Comparison of ENCODE assay signal across 13 mouse cellular contexts in the genomic region with DNA sequence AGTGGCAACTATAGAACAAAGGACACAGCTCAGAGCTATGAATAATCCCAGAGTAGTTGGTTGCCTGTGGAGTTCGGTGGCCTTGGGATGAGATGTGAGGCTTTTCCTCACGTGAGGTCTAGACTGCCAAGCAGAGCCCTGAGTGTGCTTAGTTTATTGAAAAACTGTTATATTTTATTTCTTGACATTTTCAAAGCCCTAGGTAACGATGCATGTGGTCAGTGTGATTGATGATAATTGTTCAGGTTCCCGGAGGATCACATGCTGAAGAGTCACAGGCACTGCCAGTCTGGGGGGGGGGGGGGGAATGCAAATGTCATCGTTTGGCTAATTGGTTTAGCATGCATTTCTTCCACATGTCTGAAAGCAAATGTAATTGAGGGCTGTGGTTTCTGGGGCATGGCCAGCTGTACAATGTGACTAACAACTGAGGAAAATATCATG.
DNase-seq lines count a peak whose midpoint lies in the region; ATAC-seq and TF ChIP-seq lines count a peak whose summit lies in the region.
"Had no signal": no experiment of that assay in that cellular context is flagged by ENCODE, and none has a peak within 500 bp of the region (broad histone marks: within the 10 kb centered on the region; RNA-seq: fewer than 3 reads in every experiment).

No protein-coding gene starts in this region.

- WGBS in forebrain, embryonic 11.5 days = 55% methylated on average over 5 of the region's 5 CpGs
- 74% methylated on average over 5 of the region's 5 CpGs for WGBS in forebrain, embryonic 10.5 days
- 80% methylated on average over 5 of the region's 5 CpGs for WGBS in thymus, adult 2 months
- 34% methylated on average over 5 of the region's 5 CpGs for WGBS in hindbrain, embryonic 14.5 days

- no peaks in the 10 kb centered on the region for H3K27me3 ChIP-seq in forebrain, embryonic 11.5 days (ENCODE audit: control insufficient read depth, insufficient read depth, low read length)
- no peaks in the 10 kb centered on the region for H3K27me3 ChIP-seq in forebrain, embryonic 10.5 days (ENCODE audit: poor library complexity, severe bottlenecking)
- H3K27me3 ChIP-seq in thymus, adult 2 months (ENCODE audit: control insufficient read depth, insufficient read depth, low read length) = no peaks in the 10 kb centered on the region
- no peaks in the 10 kb centered on the region for H3K27me3 ChIP-seq in hindbrain, embryonic 14.5 days (ENCODE audit: control insufficient read depth, insufficient read depth, low read length)

- no peaks in the 10 kb centered on the region for H3K4me1 ChIP-seq in forebrain, embryonic 11.5 days (replicated peaks; ENCODE audit: control insufficient read depth, insufficient read depth, low read length)
- H3K4me1 ChIP-seq in forebrain, embryonic 10.5 days = peaks cover 6% of the 10 kb centered on the region
- H3K4me1 ChIP-seq in thymus, adult 2 months (replicated peaks; ENCODE audit: control insufficient read depth, insufficient read depth, low read length) = peaks cover 4% of the 10 kb centered on the region; the same call in 1 of the 2 replicates
- no peaks in the 10 kb centered on the region for H3K4me1 ChIP-seq in hindbrain, embryonic 14.5 days (replicated peaks; ENCODE audit: control insufficient read depth, insufficient read depth, low read length)

- H3K9ac ChIP-seq in forebrain, embryonic 11.5 days (ENCODE audit: low read length) = no peak overlapping the region
- no peak overlapping the region for H3K9ac ChIP-seq in hindbrain, embryonic 14.5 days

- no peak overlapping the region for H3K4me2 ChIP-seq in forebrain, embryonic 11.5 days (ENCODE audit: low read depth, low read length, severe bottlenecking)
- no peak overlapping the region for H3K4me2 ChIP-seq in hindbrain, embryonic 14.5 days (replicated peaks)

- H3K36me3 ChIP-seq in forebrain, embryonic 11.5 days (ENCODE audit: control insufficient read depth, insufficient read depth, low read length) = no peaks in the 10 kb centered on the region
- H3K36me3 ChIP-seq in forebrain, embryonic 10.5 days (replicated peaks) = no peaks in the 10 kb centered on the region
- H3K36me3 ChIP-seq in thymus, adult 2 months (ENCODE audit: control insufficient read depth, insufficient read depth, low read length) = no peaks in the 10 kb centered on the region
- no peaks in the 10 kb centered on the region for H3K36me3 ChIP-seq in hindbrain, embryonic 14.5 days (replicated peaks; ENCODE audit: control insufficient read depth, insufficient read depth)

- no peak for TF ChIP-seq POLR2A in thymus, adult 2 months (IDR thresholded peaks at IDR 0.05; ENCODE audit: control insufficient read depth, extremely low read depth, insufficient read depth, low read length, poor library complexity)

- TF ChIP-seq CTCF in thymus, adult 2 months (IDR thresholded peaks at IDR 0.05; ENCODE audit: borderline replicate concordance, control insufficient read depth, extremely low read depth, insufficient read depth, low read length, poor library complexity) = no peak

- no peaks in the 10 kb centered on the region for H3K9me3 ChIP-seq in forebrain, embryonic 11.5 days (ENCODE audit: control insufficient read depth, low read length)
- no peaks in the 10 kb centered on the region for H3K9me3 ChIP-seq in forebrain, embryonic 10.5 days
- no peaks in the 10 kb centered on the region for H3K9me3 ChIP-seq in hindbrain, embryonic 14.5 days (ENCODE audit: control insufficient read depth, low read length)

- ATAC-seq in forebrain, embryonic 11.5 days (replicated peaks; ENCODE audit: low FRiP score) = peak; percentile 53
- peak; percentile 59; the same call in 1 of the 2 replicates for ATAC-seq in hindbrain, embryonic 14.5 days (ENCODE audit: low FRiP score)

- intact Hi-C loops in heart, postnatal 14 days (cut with DNase I) = no loop called here
- intact Hi-C loops in left cerebral cortex, postnatal 10 days (cut with DNase I) = no loop called here

- H3K27ac ChIP-seq in forebrain, embryonic 11.5 days (ENCODE audit: low read depth, low read length) = no peak overlapping the region
- H3K27ac ChIP-seq in forebrain, embryonic 10.5 days = no peak overlapping the region
- H3K27ac ChIP-seq in thymus, adult 2 months (ENCODE audit: control insufficient read depth, insufficient read depth, low read length) = no peak overlapping the region
- no peak overlapping the region for H3K27ac ChIP-seq in hindbrain, embryonic 14.5 days

- no peak overlapping the region for H3K4me3 ChIP-seq in forebrain, embryonic 11.5 days (ENCODE audit: low read depth, low read length)
- H3K4me3 ChIP-seq in forebrain, embryonic 10.5 days = no peak overlapping the region
- no peak overlapping the region for H3K4me3 ChIP-seq in thymus, adult 2 months (ENCODE audit: control insufficient read depth, insufficient read depth, low read length)
- H3K4me3 ChIP-seq in hindbrain, embryonic 14.5 days (replicated peaks; ENCODE audit: low read length) = no peak overlapping the region

- no peak for DNase-seq in forebrain, embryonic 11.5 days (ENCODE audit: low spot score)
- DNase-seq in forebrain, embryonic 10.5 days (ENCODE audit: extremely low spot score, low spot score) = no peak
- peak; percentile 20 for DNase-seq in thymus, postnatal 25 days
- DNase-seq in thymus, adult 2 months = no peak
- peak; percentile 36 for DNase-seq in hindbrain, embryonic 14.5 days (ENCODE audit: low spot score)
- peak; percentile 63 for DNase-seq in retina, postnatal 1 day
- DNase-seq in heart, postnatal 14 days = no peak
- no peak for DNase-seq in left cerebral cortex, postnatal 10 days (ENCODE audit: extremely low spot score in 1 of 2, low spot score in 2 of 2)
- DNase-seq: adrenal gland, adult 8-10 months; B cell, adult 2 months; cerebellum, adult 11-12 months; heart, adult 11 months; layer of hippocampus, adult 9-11 months had no signal

Comparison
In these comparisons a context has a peak if more than half of its experiments do, and no peak if none do; other contexts are left out.
1. DNase-seq: peak in thymus, postnatal 25 days (single experiment), hindbrain, embryonic 14.5 days (single experiment) and retina, postnatal 1 day (single experiment); none in forebrain, embryonic 11.5 days (single experiment), forebrain, embryonic 10.5 days (single experiment), thymus, adult 2 months (single experiment), heart, postnatal 14 days (0 of 2) and left cerebral cortex, postnatal 10 days (0 of 2).